Comparison of ENCODE assay signal across 8 mouse cellular contexts in genomic region chr19:27217941-27218411, GRCm38 (mm10). TPM values are rescaled to one million over a fixed set of nuclear protein-coding genes. Genes with fewer than 3 reads are reported as not detected.
DNase-seq lines count a peak whose midpoint lies in the region; ATAC-seq lines count a peak whose summit lies in the region.

No protein-coding gene starts in this region.

- H3K36me3 ChIP-seq in forebrain, embryonic 13.5 days (ENCODE audit: poor library complexity, severe bottlenecking), result no peaks in the 10 kb centered on the region
- H3K36me3 ChIP-seq in hindbrain, embryonic 14.5 days (replicated peaks; ENCODE audit: control insufficient read depth, insufficient read depth), result no peaks in the 10 kb centered on the region
- no peaks in the 10 kb centered on the region for H3K36me3 ChIP-seq in limb, embryonic 11.5 days (ENCODE audit: control insufficient read depth, insufficient read depth, low read length)
- H3K36me3 ChIP-seq in midbrain, embryonic 15.5 days (replicated peaks), result no peaks in the 10 kb centered on the region

- DNase-seq in cerebellum, adult 8-10 months, result no peak
- peak; percentile 63 for DNase-seq in adrenal gland, postnatal 14 days
- peak; percentile 46 for DNase-seq in hindbrain, embryonic 14.5 days (ENCODE audit: low spot score)
- peak; percentile 63 for DNase-seq in limb, embryonic 11.5 days (ENCODE audit: low spot score)
- DNase-seq in urinary bladder, postnatal 14 days (ENCODE audit: low spot score), result peak; percentile 11

- H3K4me3 ChIP-seq in forebrain, embryonic 13.5 days, result peak overlapping the region; percentile 77
- peak overlapping the region; percentile 92 for H3K4me3 ChIP-seq in hindbrain, embryonic 14.5 days (replicated peaks; ENCODE audit: low read length)
- H3K4me3 ChIP-seq in limb, embryonic 11.5 days (ENCODE audit: low read depth, low read length), result peak overlapping the region; percentile 65
- peak overlapping the region; percentile 78 for H3K4me3 ChIP-seq in midbrain, embryonic 15.5 days

- peak; percentile 6; the same call in 1 of the 2 replicates for ATAC-seq in cerebellum, adult (ENCODE audit: insufficient number of reproducible peaks, low FRiP score, low TSS enrichment)
- ATAC-seq in forebrain, embryonic 13.5 days, result peak; percentile 42
- peak; percentile 57 for ATAC-seq in hindbrain, embryonic 14.5 days (ENCODE audit: low FRiP score)
- ATAC-seq in limb, embryonic 11.5 days (ENCODE audit: insufficient number of reproducible peaks, low FRiP score, low TSS enrichment, low read depth), result no peak
- peak; percentile 57 for ATAC-seq in midbrain, embryonic 15.5 days (replicated peaks)

- H3K27ac ChIP-seq in forebrain, embryonic 13.5 days, result peak overlapping the region; percentile 87
- peak overlapping the region; percentile 94 for H3K27ac ChIP-seq in hindbrain, embryonic 14.5 days
- no peak overlapping the region for H3K27ac ChIP-seq in limb, embryonic 11.5 days (replicated peaks; ENCODE audit: low read depth, low read length)
- H3K27ac ChIP-seq in midbrain, embryonic 15.5 days, result peak overlapping the region; percentile 96

- peak overlapping the region; percentile 91 for H3K4me2 ChIP-seq in forebrain, embryonic 13.5 days
- peak overlapping the region; percentile 95 for H3K4me2 ChIP-seq in hindbrain, embryonic 14.5 days (replicated peaks)
- H3K4me2 ChIP-seq in limb, embryonic 11.5 days (ENCODE audit: low read depth, severe bottlenecking), result peak overlapping the region; percentile 98
- peak overlapping the region; percentile 95 for H3K4me2 ChIP-seq in midbrain, embryonic 15.5 days

- WGBS in forebrain, embryonic 13.5 days, result 0% methylated on average over 32 of the region's 32 CpGs
- WGBS in hindbrain, embryonic 14.5 days, result under 1% methylated on average over 32 of the region's 32 CpGs
- under 1% methylated on average over 30 of the region's 32 CpGs for WGBS in limb, embryonic 11.5 days
- under 1% methylated on average over 32 of the region's 32 CpGs for WGBS in midbrain, embryonic 15.5 days

- H3K4me1 ChIP-seq in forebrain, embryonic 13.5 days, result peaks cover 24% of the 10 kb centered on the region
- peaks cover 16% of the 10 kb centered on the region for H3K4me1 ChIP-seq in hindbrain, embryonic 14.5 days (replicated peaks; ENCODE audit: control insufficient read depth, insufficient read depth, low read length)
- H3K4me1 ChIP-seq in limb, embryonic 11.5 days (ENCODE audit: control insufficient read depth, insufficient read depth, low read length), result peaks cover 4% of the 10 kb centered on the region; the same call in 1 of the 2 replicates
- peaks cover 49% of the 10 kb centered on the region for H3K4me1 ChIP-seq in midbrain, embryonic 15.5 days

- H3K9ac ChIP-seq in forebrain, embryonic 13.5 days, result peak overlapping the region; percentile 81
- H3K9ac ChIP-seq in hindbrain, embryonic 14.5 days, result peak overlapping the region; percentile 93
- H3K9ac ChIP-seq in limb, embryonic 11.5 days (ENCODE audit: low read length), result peak overlapping the region; percentile 44
- H3K9ac ChIP-seq in midbrain, embryonic 15.5 days, result peak overlapping the region; percentile 89

- H3K27me3 ChIP-seq in forebrain, embryonic 13.5 days, result peaks cover 14% of the 10 kb centered on the region
- H3K27me3 ChIP-seq in hindbrain, embryonic 14.5 days (ENCODE audit: control insufficient read depth, insufficient read depth, low read length), result 0 out of 2 replicates have a peak, but pooled peaks cover 7% of the 10 kb centered on the region
- H3K27me3 ChIP-seq in limb, embryonic 11.5 days (ENCODE audit: control insufficient read depth, insufficient read depth, low read length), result peaks cover 5% of the 10 kb centered on the region; the same call in 1 of the 2 replicates
- H3K27me3 ChIP-seq in midbrain, embryonic 15.5 days (replicated peaks), result no peaks in the 10 kb centered on the region

- no peaks in the 10 kb centered on the region for H3K9me3 ChIP-seq in forebrain, embryonic 13.5 days (replicated peaks)
- no peaks in the 10 kb centered on the region for H3K9me3 ChIP-seq in hindbrain, embryonic 14.5 days (ENCODE audit: control insufficient read depth, low read length)
- no peaks in the 10 kb centered on the region for H3K9me3 ChIP-seq in limb, embryonic 11.5 days (ENCODE audit: control insufficient read depth, low read length)
- no peaks in the 10 kb centered on the region for H3K9me3 ChIP-seq in midbrain, embryonic 15.5 days

RNA-seq across cellular contexts. Expression of gene Vldlr, which starts 1.7 kb away (rescaled TPM):
- total RNA-seq in adrenal gland, postnatal 14 days (2021), result 46.5 and 53.1 TPM in 2 replicates
- 20.8 and 21.4 TPM in 2 replicates for polyA plus RNA-seq in forebrain, embryonic 13.5 days (2015; fragmentation: Nextera tagmentation; extraction: Ambion mirVana)
- 28.9 and 31.7 TPM in 2 replicates for polyA plus RNA-seq in hindbrain, embryonic 14.5 days (2014; fragmentation: Nextera tagmentation; extraction: Ambion mirVana)
- polyA plus RNA-seq in limb, embryonic 11.5 days (2014; fragmentation: Nextera tagmentation; extraction: Ambion mirVana), result 2.2 and 2.4 TPM in 2 replicates
- polyA plus RNA-seq in midbrain, embryonic 15.5 days (2015; fragmentation: Nextera tagmentation; extraction: Ambion mirVana), result 36.4 and 38.3 TPM in 2 replicates
